Mouse (Mus musculus): ENCODE results near the gene Olfr1564. TPM values are rescaled to one million over a fixed set of nuclear protein-coding genes. Genes with fewer than 3 reads are reported as not detected.

The Olfr1564 gene
- polyA plus RNA-seq, 1 experiment from 2014 or later: 0.06 TPM

Other genes starting within 250 kb of the Olfr1564 start
- 18.5 and 18.6 TPM in 2 replicates for gene Zfp952, start 228.6 kb downstream of the Olfr1564 start, polyA plus RNA-seq (2014; fragmentation: Nextera tagmentation; extraction: Ambion mirVana)
- 20.6 and 24.5 TPM in 2 replicates for gene Zfp763, start 188.3 kb downstream of the Olfr1564 start, polyA plus RNA-seq (2014; fragmentation: Nextera tagmentation; extraction: Ambion mirVana)
- gene 4921501E09Rik, start 153.6 kb downstream of the Olfr1564 start, polyA plus RNA-seq (2014; fragmentation: Nextera tagmentation; extraction: Ambion mirVana): not detected in 2 replicates
- 11.4 and 15.2 TPM in 2 replicates for gene Zfp563, start 132.4 kb downstream of the Olfr1564 start, polyA plus RNA-seq (2014; fragmentation: Nextera tagmentation; extraction: Ambion mirVana)
- 0.14 and 0.22 TPM in 2 replicates for gene Morc2b, start 82.0 kb downstream of the Olfr1564 start, polyA plus RNA-seq (2014; fragmentation: Nextera tagmentation; extraction: Ambion mirVana)
- gene Olfr55, start 53.2 kb downstream of the Olfr1564 start, polyA plus RNA-seq (2014; fragmentation: Nextera tagmentation; extraction: Ambion mirVana): 0.04 and 0.05 TPM in 2 replicates
- not detected in 2 replicates for gene Olfr239, start 30.4 kb downstream of the Olfr1564 start, polyA plus RNA-seq (2014; fragmentation: Nextera tagmentation; extraction: Ambion mirVana)
- gene Zfp955a, start 33.5 kb upstream of the Olfr1564 start, polyA plus RNA-seq (2014; fragmentation: Nextera tagmentation; extraction: Ambion mirVana): 18.9 and 20.7 TPM in 2 replicates
- gene Olfr63, start 43.0 kb upstream of the Olfr1564 start, polyA plus RNA-seq (2014; fragmentation: Nextera tagmentation; extraction: Ambion mirVana): 0.03 and 0.05 TPM in 2 replicates
- 9.8 and 10.4 TPM in 2 replicates for gene Zfp955b, start 67.9 kb upstream of the Olfr1564 start, polyA plus RNA-seq (2014; fragmentation: Nextera tagmentation; extraction: Ambion mirVana)
- gene Zfp81, start 137.2 kb upstream of the Olfr1564 start, polyA plus RNA-seq (2014; fragmentation: Nextera tagmentation; extraction: Ambion mirVana): 15.6 and 18.5 TPM in 2 replicates
- gene Zfp101, start 173.0 kb upstream of the Olfr1564 start, polyA plus RNA-seq (2014; fragmentation: Nextera tagmentation; extraction: Ambion mirVana): 21.6 and 23.7 TPM in 2 replicates
- not detected in 2 replicates for gene Actl9, start 211.2 kb upstream of the Olfr1564 start, polyA plus RNA-seq (2014; fragmentation: Nextera tagmentation; extraction: Ambion mirVana)

Measured in hindbrain, embryonic 11.5 days (tissue).